Mouse (Mus musculus) spleen, adult 2 months (tissue): ENCODE results near the gene Itprid2. TPM values are rescaled to one million over a fixed set of nuclear protein-coding genes. Genes with fewer than 3 reads are reported as not detected.
A peak's percentile ranks its signal among the peaks of the same experiment; 100 is the strongest.
"Not testable (repeated sequence)": the region's sequence is repeated elsewhere in the genome, so short reads cannot be mapped to it uniquely, and the experiment has no call there.

Experiments used
- DNase-seq, 2 experiments: peaks; one replicate each; pipeline versions ENCODE4 v3.0.0 to v3.0.0-alpha.2; 2012 to 2021; ENCODE audit warnings: low spot score in 2 of 2, low read depth in 1 of 2
- H3K27ac ChIP-seq: fragments of 200-500 bp; 2 replicates; pipeline ENCODE4 v1.5.1; 2012; ENCODE audit warnings: low read length, inconsistent platforms; ENCODE audit not compliant: insufficient read depth
- H3K27me3 ChIP-seq: fragments of 200-500 bp; 2 replicates; pipeline ENCODE4 v1.6.1; 2012; ENCODE audit warnings: mild to moderate bottlenecking, moderate library complexity, low read length, inconsistent platforms; ENCODE audit not compliant: control insufficient read depth, insufficient read depth
- H3K36me3 ChIP-seq: fragments of 200-500 bp; 2 replicates; pipeline ENCODE4 v1.6.1; 2012; ENCODE audit warnings: mild to moderate bottlenecking, low read length, inconsistent platforms; ENCODE audit not compliant: control insufficient read depth, insufficient read depth
- H3K4me1 ChIP-seq: fragments of 200-500 bp; 2 replicates; pipeline ENCODE4 v1.6.1; 2011; ENCODE audit warnings: inconsistent platforms; ENCODE audit not compliant: control insufficient read depth, insufficient read depth, insufficient read length
- H3K4me3 ChIP-seq: fragments of 200-500 bp; 2 replicates; pipeline ENCODE4 v1.5.1; 2011; ENCODE audit warnings: mild to moderate bottlenecking, inconsistent platforms; ENCODE audit not compliant: insufficient read depth, insufficient read length; ENCODE audit errors: extremely low read depth
- CTCF ChIP-seq: fragments of 200-500 bp; IDR thresholded peaks from 2 replicates; pipeline ENCODE4 v1.5.1; 2011; ENCODE audit warnings: mild to moderate bottlenecking, inconsistent platforms; ENCODE audit not compliant: insufficient read depth, insufficient read length, insufficient replicate concordance; ENCODE audit errors: extremely low read depth
- POLR2A ChIP-seq: fragments of 200-500 bp; IDR thresholded peaks from 2 replicates; pipeline ENCODE4 v1.6.1; 2011; ENCODE audit warnings: low read depth, low read length, inconsistent platforms
- WGBS: fragments of 180-500 bp; shearing (Covaris S2); methylation state at CpG from one replicate; pipeline ENCODE4 v1.1.7; 2018; 5-methylcytosine and 5-hydroxymethylcytosine counted together
- polyA plus RNA-seq: library from polyadenylated mRNA; depleted of rRNA; stranded (reverse); fragments of >200 nt; gene quantifications from 2 replicates; pipeline ENCODE4 v1.2.3, GENCODE M21; 2012; rRNA removed

Gene Itprid2
- polyA plus RNA-seq: 5.8 and 5.9 TPM in 2 replicates

- peak; percentile 93 to 99 for DNase-seq
- Histone ChIP-seq H3K4me3 (peak within 1 kb of the TSS; percentile 89), H3K36me3 (peaks cover 2% of the 10 kb centered on the region; the same call in 1 of the 2 replicates), H3K27ac (peak within 1 kb of the TSS; percentile 82), H3K4me1 (no peaks in the 10 kb centered on the region), H3K27me3 (no peaks in the 10 kb centered on the region)
- TF ChIP-seq POLR2A (peak; percentile 18; the same call in 1 of the 2 replicates), CTCF (no peak)
- 3% methylated on average over 29 of the region's 46 CpGs for WGBS
Observed at GRCm38 (mm10) chr2:79634528-79635400, at the start of gene Itprid2. Gene Itprid2, plus strand, starts transcription at chr2:79635352.

- 94% methylated on average over 2 of the region's 2 CpGs for WGBS
- no peak for DNase-seq
- TF ChIP-seq CTCF: no peak
- no peak for TF ChIP-seq POLR2A
- H3K27me3 ChIP-seq: no peaks in the 10 kb centered on the region
- H3K4me1 ChIP-seq: no peaks in the 10 kb centered on the region
- no peak overlapping the region for H3K27ac ChIP-seq
- no peak overlapping the region for H3K4me3 ChIP-seq
- no peaks in the 10 kb centered on the region for H3K36me3 ChIP-seq
Observed at GRCm38 (mm10) chr2:79596177-79596576, 39.0 kb upstream of the Itprid2 start.

GRCm38 (mm10) chr2:79597090-79597489 lies 38.1 kb upstream of the Itprid2 start:
- Histone ChIP-seq H3K27me3 (no peaks in the 10 kb centered on the region), H3K36me3 (no peaks in the 10 kb centered on the region), H3K27ac (no peak overlapping the region), H3K4me1 (no peaks in the 10 kb centered on the region), H3K4me3 (no peak overlapping the region)
- TF ChIP-seq POLR2A (no peak), CTCF (no peak)
- no peak for DNase-seq

- 56% methylated on average over 2 of the region's 2 CpGs for WGBS
- not testable (repeated sequence) for DNase-seq, H3K27ac ChIP-seq, H3K36me3 ChIP-seq, H3K4me1 ChIP-seq, H3K4me3 ChIP-seq, H3K27me3 ChIP-seq
Observed at GRCm38 (mm10) chr2:79601109-79601508, 34.0 kb upstream of the Itprid2 start.

GRCm38 (mm10) chr2:79601691-79602116 lies 33.4 kb upstream of the Itprid2 start:
- TF ChIP-seq CTCF (no peak), POLR2A (no peak)
- H3K27ac ChIP-seq: 0 out of 2 replicates have a peak overlapping the region, but pooled peaks have one; percentile 55
- WGBS: 59% methylated on average over 4 of the region's 4 CpGs
- H3K27me3 ChIP-seq: no peaks in the 10 kb centered on the region
- no peak for DNase-seq
- H3K4me1 ChIP-seq: no peaks in the 10 kb centered on the region
- H3K4me3 ChIP-seq: no peak overlapping the region
- H3K36me3 ChIP-seq: no peaks in the 10 kb centered on the region

- 75% methylated on average over 6 of the region's 6 CpGs for WGBS
- H3K27ac ChIP-seq: no peak overlapping the region
- DNase-seq: no peak
Observed at GRCm38 (mm10) chr2:79602306-79602705, 32.8 kb upstream of the Itprid2 start.

GRCm38 (mm10) chr2:79603363-79603762 lies 31.8 kb upstream of the Itprid2 start:
- no peak for DNase-seq
- no peaks in the 10 kb centered on the region for H3K27me3 ChIP-seq
- H3K4me3 ChIP-seq: no peak overlapping the region
- H3K4me1 ChIP-seq: no peaks in the 10 kb centered on the region
- TF ChIP-seq CTCF (no peak), POLR2A (no peak)
- no peak overlapping the region for H3K27ac ChIP-seq
- 90% methylated on average over 4 of the region's 4 CpGs for WGBS
- no peaks in the 10 kb centered on the region for H3K36me3 ChIP-seq

More at GRCm38 (mm10) chr2:79602306-79602705, 32.8 kb upstream of the Itprid2 start:
- H3K4me1 ChIP-seq: no peaks in the 10 kb centered on the region
- no peaks in the 10 kb centered on the region for H3K36me3 ChIP-seq
- no peak overlapping the region for H3K4me3 ChIP-seq
- no peak for TF ChIP-seq CTCF
- no peaks in the 10 kb centered on the region for H3K27me3 ChIP-seq
